Mouse (Mus musculus) embryonic facial prominence, embryonic 11.5 days (tissue): ENCODE measurements at regions not wholly inside any gene's neighbourhood (a gene's known extent, or its start where the extent isn't known, plus 50 kb on each side); places are given as distances from the start of the nearest gene placed in this dataset.

Experiments used
- ATAC-seq: fragments of 200-750 bp; cut with Nextera tagmentation; replicated peaks from 2 replicates; pipeline ENCODE4 v1.8.0; 2017; ENCODE audit warnings: low read depth; ENCODE audit not compliant: insufficient number of reproducible peaks, low FRiP score, low TSS enrichment
- DNase-seq: peaks from one replicate; pipeline ENCODE4 v3.0.0-alpha.2; 2015; ENCODE audit warnings: low spot score
- H3K27ac ChIP-seq: fragments of 300-500 bp; sonication (generic); replicated peaks from 2 replicates; pipeline ENCODE4 v1.5.1; 2014; ENCODE audit warnings: mild to moderate bottlenecking, low read depth, low read length, control low read depth
- H3K27me3 ChIP-seq: fragments of 300-500 bp; sonication (generic); 2 replicates; pipeline ENCODE4 v1.6.1; 2014; ENCODE audit warnings: mild to moderate bottlenecking, low read length, moderate library complexity, mixed read lengths; ENCODE audit not compliant: control insufficient read depth, insufficient read depth
- H3K36me3 ChIP-seq: fragments of 300-500 bp; sonication (generic); replicated peaks from 2 replicates; pipeline ENCODE4 v1.6.1; 2014; ENCODE audit warnings: low read depth, mild to moderate bottlenecking, low read length, moderate library complexity, mixed read lengths; ENCODE audit not compliant: control insufficient read depth, insufficient read depth
- H3K4me1 ChIP-seq: fragments of 300-500 bp; sonication (generic); 2 replicates; pipeline ENCODE4 v1.6.1; 2014; ENCODE audit warnings: low read length, mixed read lengths; ENCODE audit not compliant: control insufficient read depth, insufficient read depth
- H3K4me2 ChIP-seq: fragments of 300-500 bp; sonication (generic); 2 replicates; pipeline ENCODE4 v1.6.1; 2014; ENCODE audit warnings: low read depth, mild to moderate bottlenecking, control low read depth, low read length, moderate library complexity
- H3K4me3 ChIP-seq: fragments of 300-500 bp; sonication (generic); 2 replicates; pipeline ENCODE4 v1.5.1; 2014; ENCODE audit warnings: low read depth, low read length, control low read depth
- H3K9ac ChIP-seq: fragments of 300-500 bp; sonication (generic); replicated peaks from 2 replicates; pipeline ENCODE4 v1.6.1; 2014; ENCODE audit warnings: mild to moderate bottlenecking, control low read depth, low read length
- H3K9me3 ChIP-seq: fragments of 300-500 bp; sonication (generic); replicated peaks from 2 replicates; pipeline ENCODE4 v1.6.1; 2016; ENCODE audit warnings: mild to moderate bottlenecking, low read length, inconsistent platforms, mixed read lengths; ENCODE audit not compliant: control insufficient read depth
- WGBS: fragments of 180-500 bp; shearing (Covaris S2); extraction: QIAGEN DNeasy Blood & Tissue Kit; methylation state at CpG from one replicate; pipeline ENCODE4 v1.1.7; 2014; 5-methylcytosine and 5-hydroxymethylcytosine counted together

DNA sequence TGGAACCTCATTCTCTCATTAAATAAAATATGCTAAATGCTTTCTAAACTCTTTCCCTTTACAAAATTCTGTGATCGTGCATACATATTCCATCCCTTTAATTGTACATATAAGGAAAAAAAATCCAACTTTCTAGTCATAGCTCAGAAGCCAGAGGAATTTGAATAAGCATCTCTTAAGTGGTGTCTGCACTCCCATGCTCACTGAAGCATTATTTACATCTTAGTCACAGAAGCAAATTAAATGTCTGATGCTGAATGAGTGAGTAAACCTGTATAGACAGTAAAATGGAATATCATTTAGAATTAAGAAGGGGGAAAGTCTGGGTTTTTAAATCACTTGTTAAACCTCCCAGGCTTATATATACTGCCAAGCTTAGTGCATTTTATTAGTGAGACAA is 113.5 kb upstream of the Inhba start:
- no peak for DNase-seq
- 88% methylated on average over 1 of the region's 1 CpGs for WGBS
- Histone ChIP-seq H3K27ac (no peak overlapping the region), H3K4me1 (no peaks in the 10 kb centered on the region), H3K36me3 (no peaks in the 10 kb centered on the region), H3K9me3 (no peaks in the 10 kb centered on the region), H3K27me3 (no peaks in the 10 kb centered on the region), H3K9ac (no peak overlapping the region), H3K4me3 (no peak overlapping the region), H3K4me2 (no peak overlapping the region)
- no peak for ATAC-seq

DNA sequence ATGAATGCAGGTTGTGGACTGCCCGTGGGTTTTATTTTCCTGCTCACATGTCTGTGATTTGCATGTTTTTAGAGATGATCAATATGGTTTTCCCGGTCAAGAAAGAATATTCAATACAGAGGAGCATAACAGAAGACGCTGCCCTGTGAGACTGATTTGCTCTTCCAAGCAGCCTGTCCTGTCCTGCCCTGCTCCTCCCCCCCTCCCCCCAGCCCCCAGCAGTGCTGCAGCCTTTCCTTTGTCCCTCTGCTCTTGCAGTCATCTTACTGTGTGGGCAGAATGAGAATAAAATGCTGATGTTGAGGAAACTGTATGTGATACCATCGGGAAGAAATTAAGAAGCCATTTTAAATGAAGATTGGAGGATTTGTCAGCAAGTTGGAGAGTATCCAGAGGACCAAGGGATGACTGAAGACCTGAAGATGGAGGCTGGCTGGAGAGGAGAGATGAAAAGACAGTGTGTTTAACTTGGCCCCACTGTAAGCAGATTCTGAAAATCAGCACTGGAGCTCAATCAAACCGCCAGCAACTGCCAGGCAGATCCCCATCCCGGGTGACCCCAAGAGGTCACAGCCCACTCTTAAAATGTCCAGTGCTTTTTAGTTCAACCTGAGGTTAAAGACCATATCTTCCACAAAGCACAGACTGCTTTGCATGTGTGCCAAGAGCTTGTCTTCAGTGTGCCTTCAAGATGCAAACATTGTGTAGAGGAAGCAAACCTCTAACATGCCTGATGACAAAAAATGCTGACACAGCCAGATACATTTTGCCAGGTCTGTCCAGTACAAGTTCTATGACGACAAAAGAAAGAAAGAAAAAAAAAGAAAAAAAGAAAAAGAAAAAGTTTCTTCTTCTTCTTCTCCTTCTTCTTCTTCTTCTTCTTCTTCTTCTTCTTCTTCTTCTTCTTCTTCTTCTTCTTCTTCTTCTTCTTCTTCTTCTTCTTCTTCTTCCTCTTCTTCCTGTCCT is 109.7 kb upstream of the Inhba start:
- 44% methylated on average over 7 of the region's 7 CpGs for WGBS
- H3K27me3 ChIP-seq, result no peaks in the 10 kb centered on the region

DNA sequence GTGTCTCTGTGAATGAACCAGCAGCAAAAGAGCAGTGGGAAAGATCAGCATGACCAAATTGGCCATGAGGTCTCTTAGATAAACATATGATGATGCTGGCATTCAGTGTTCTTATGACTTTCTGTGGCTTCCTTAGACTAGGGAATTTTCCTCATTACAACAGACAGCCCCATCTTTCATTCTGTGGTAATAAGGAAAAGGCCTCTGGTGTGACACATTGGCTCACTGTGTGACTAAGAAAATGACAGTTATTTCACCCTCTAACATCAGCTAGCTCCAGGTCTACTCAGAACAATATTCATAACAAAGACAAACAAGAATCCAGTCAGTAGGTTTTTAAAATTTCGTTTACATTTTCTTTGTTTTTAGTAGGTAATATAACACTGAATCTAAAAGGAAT is 103.8 kb upstream of the Inhba start:
- H3K4me2 ChIP-seq, result no peak overlapping the region
- no peaks in the 10 kb centered on the region for H3K4me1 ChIP-seq
- ATAC-seq (no peak), DNase-seq (no peak)
- H3K4me3 ChIP-seq, result no peak overlapping the region
- 60% methylated on average over 1 of the region's 1 CpGs for WGBS
- H3K9me3 ChIP-seq, result no peaks in the 10 kb centered on the region
- H3K36me3 ChIP-seq, result no peaks in the 10 kb centered on the region
- no peak overlapping the region for H3K27ac ChIP-seq
- H3K9ac ChIP-seq, result no peak overlapping the region
- H3K27me3 ChIP-seq, result no peaks in the 10 kb centered on the region

More for the DNA sequence above, 109.7 kb upstream of the Inhba start:
- ATAC-seq, result no peak
- Histone ChIP-seq H3K4me2 (no peak overlapping the region), H3K4me3 (no peak overlapping the region), H3K9ac (no peak overlapping the region), H3K36me3 (no peaks in the 10 kb centered on the region), H3K27ac (no peak overlapping the region), H3K9me3 (no peaks in the 10 kb centered on the region), H3K4me1 (no peaks in the 10 kb centered on the region)
- no peak for DNase-seq

DNA sequence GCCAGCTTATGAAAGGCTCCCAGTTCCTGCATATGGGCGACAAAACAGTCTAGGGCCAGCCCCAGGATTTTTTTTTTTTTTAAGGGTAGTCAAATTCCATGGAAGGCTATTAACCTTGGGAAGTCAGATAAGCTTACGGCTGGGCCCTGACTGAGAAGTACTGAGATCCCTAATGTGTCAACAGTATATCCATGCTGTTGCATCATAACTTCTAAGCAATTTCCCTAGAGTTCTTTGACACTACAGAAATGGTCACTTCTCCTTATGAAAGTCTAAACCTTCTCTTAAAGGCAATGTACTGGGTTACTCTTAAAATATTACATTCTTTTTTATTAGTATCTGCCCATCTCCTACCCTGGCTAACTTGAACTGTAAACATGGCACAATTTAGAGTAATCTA is 101.1 kb upstream of the Inhba start:
- Histone ChIP-seq H3K4me3 (no peak overlapping the region), H3K27ac (no peak overlapping the region), H3K36me3 (no peaks in the 10 kb centered on the region), H3K9ac (no peak overlapping the region), H3K4me1 (no peaks in the 10 kb centered on the region), H3K9me3 (no peaks in the 10 kb centered on the region), H3K4me2 (no peak overlapping the region), H3K27me3 (no peaks in the 10 kb centered on the region)
- DNase-seq (no peak), ATAC-seq (no peak)
- 71% methylated on average over 2 of the region's 2 CpGs for WGBS

DNA sequence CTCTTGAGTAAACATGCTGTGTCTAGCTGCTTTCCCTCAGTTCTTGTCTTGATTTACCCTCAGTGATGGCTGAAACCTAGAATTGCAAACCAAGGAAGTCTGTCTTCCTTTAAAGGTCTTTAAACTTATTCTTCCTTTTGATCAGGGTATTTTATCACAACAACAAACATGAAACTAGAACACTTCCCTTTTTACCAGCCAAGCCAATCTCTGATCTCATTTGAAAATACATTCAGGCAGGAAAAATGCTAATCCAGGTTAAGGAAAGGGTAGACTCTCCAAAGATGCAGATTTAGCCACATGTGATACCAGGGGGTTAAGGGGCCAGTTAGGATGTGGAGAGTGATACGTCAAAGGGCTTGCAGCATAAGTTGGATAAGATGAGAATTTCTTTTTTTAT is 100.4 kb upstream of the Inhba start:
- no peaks in the 10 kb centered on the region for H3K9me3 ChIP-seq

DNA sequence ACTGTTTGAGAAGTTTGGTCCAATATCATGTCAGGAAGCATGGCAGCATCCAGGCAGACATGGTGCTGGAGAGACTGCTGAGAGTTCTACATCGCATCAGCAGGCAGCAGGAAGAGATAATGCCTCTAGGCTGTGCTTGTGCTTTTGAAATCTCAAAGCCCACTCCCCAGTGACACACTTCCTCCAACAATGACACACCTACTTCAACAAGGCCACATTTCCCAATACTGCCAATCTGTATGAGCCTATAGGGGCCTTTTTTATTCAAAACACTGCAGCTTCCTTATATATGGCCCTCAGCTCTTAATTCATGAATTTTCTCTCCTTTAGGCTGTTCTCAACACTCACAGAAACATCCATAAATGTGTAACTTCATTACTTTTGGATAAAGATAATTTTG is 97.4 kb upstream of the Inhba start:
- Histone ChIP-seq H3K4me2 (no peak overlapping the region), H3K9me3 (no peaks in the 10 kb centered on the region), H3K9ac (no peak overlapping the region), H3K4me3 (no peak overlapping the region), H3K27me3 (no peaks in the 10 kb centered on the region), H3K4me1 (no peaks in the 10 kb centered on the region), H3K27ac (no peak overlapping the region), H3K36me3 (no peaks in the 10 kb centered on the region)
- no peak for ATAC-seq
- WGBS, result 68% methylated on average over 1 of the region's 1 CpGs
- DNase-seq, result no peak

More for the DNA sequence above, 100.4 kb upstream of the Inhba start:
- Histone ChIP-seq H3K4me2 (no peak overlapping the region), H3K27me3 (no peaks in the 10 kb centered on the region), H3K27ac (no peak overlapping the region), H3K4me3 (no peak overlapping the region), H3K4me1 (no peaks in the 10 kb centered on the region), H3K36me3 (no peaks in the 10 kb centered on the region), H3K9ac (no peak overlapping the region)
- 90% methylated on average over 1 of the region's 1 CpGs for WGBS
- no peak for ATAC-seq
- DNase-seq, result no peak

DNA sequence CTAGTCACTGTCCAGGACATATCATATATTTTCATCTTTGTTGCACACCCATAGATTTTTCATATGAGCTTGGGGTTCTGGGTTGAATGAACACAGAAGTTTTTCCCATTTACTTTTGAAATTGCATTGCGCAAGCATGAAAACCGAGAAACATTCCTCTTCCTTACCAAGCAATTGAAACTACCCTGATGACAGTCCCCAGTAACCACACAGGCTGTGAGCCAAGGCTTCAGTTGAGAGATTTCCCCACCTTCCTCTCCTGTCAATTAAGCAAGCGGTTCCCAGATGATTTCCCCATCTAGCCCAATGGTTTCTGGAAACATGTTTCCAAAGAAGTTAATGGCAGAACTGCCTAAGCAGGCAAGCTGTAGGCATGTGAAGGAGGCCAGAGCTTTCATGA is 81.8 kb upstream of the Inhba start:
- Histone ChIP-seq H3K4me1 (no peaks in the 10 kb centered on the region), H3K9me3 (no peaks in the 10 kb centered on the region), H3K27ac (no peak overlapping the region), H3K4me2 (no peak overlapping the region), H3K36me3 (no peaks in the 10 kb centered on the region), H3K4me3 (no peak overlapping the region), H3K9ac (no peak overlapping the region), H3K27me3 (no peaks in the 10 kb centered on the region)
- no peak for DNase-seq
- 86% methylated on average over 3 of the region's 3 CpGs for WGBS
- ATAC-seq, result no peak

DNA sequence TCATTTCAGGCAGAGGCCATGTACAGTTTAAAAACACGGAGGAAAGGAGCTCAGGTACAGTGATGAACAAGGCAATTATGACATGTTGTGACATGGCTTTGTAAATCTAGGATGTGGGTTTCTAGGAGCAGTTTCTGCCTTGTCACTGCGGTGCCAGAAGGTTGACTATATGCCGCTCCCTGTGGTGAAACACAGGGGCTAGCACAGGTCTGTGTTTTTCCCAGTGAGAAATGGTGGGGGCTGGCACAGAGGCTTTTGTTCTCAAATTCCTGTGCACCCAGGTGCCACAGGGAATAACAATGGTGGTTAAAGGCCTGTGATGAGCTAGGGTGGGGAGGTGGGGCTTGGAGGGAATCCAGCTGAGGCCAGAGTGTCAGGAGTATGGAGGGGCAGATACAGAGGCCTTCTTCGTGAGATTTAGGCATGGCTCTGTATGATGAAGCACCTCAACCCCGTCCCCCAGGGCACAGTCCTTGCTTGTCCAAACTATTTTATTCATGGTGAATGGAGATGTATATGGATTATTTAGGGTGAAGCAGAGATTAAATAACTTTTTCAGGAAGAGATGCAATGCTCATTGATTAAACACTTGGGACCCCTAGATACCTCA is 80.0 kb upstream of the Inhba start:
- H3K27me3 ChIP-seq, result no peaks in the 10 kb centered on the region
- 30% methylated on average over 5 of the region's 5 CpGs for WGBS
- no peak for ATAC-seq

More for the DNA sequence above, 80.0 kb upstream of the Inhba start:
- no peak for DNase-seq
- no peak overlapping the region for H3K27ac ChIP-seq
- H3K4me2 ChIP-seq, result no peak overlapping the region
- H3K9me3 ChIP-seq, result no peaks in the 10 kb centered on the region
- no peaks in the 10 kb centered on the region for H3K4me1 ChIP-seq
- no peak overlapping the region for H3K4me3 ChIP-seq
- no peak overlapping the region for H3K9ac ChIP-seq
- H3K36me3 ChIP-seq, result no peaks in the 10 kb centered on the region
